Mouse (Mus musculus) kidney, adult 9 months (tissue): ENCODE results near the gene Crb3.

ENCODE experiments used
- DNase-seq: peaks from one replicate; pipeline ENCODE4 v3.0.0; 2022

The Crb3 gene

GRCm38 (mm10) chr17:57063031-57063430 lies 4.1 kb downstream of the Crb3 start:
- peak; percentile 30 for DNase-seq

DNA sequence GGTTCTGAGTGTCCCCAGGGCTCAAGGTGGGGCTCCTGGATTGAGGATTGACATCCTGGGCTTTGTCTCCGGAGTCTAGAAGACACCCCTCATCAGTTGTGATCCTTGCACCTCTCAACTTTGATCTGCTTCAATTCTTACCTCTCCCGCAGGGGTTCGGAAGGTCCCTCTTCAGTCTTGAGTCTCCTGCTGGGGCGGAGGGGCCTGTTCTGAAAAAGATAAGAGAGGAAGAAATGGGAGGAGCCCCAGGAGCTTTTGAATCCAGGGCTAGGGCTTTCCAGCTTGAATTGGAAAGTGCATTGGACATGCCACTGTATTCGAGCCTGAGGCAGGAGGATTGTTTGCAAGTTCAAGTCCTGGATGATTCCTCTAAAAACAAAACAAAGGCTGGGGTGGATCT lies 8.0 kb downstream of the Crb3 start:
- no peak for DNase-seq

DNA sequence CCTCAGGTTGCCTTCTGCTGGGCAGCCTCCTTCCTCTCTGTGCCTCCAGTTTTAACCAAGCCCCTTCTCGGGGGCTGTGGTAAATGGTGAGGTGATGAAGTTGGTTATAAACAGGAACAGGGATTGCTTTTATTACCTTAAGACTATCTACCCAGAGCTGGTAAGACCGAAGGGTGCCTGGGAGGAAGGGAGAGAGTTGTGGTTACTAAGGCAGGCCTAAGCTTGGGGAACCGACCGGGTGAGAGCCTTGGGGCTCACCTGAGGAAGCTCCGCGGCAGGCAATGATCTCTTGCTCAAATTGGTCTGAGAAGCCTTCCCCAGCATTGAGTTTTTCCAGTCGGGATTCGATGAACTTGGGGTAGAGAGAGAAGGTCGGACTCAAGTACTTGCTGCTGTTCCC lies 11.4 kb downstream of the Crb3 start:
- no peak for DNase-seq

- DNase-seq, result peak; percentile 55
These were observed 11.8 kb downstream of the Crb3 start for GRCm38 (mm10) chr17:57070699-57071098.

DNA sequence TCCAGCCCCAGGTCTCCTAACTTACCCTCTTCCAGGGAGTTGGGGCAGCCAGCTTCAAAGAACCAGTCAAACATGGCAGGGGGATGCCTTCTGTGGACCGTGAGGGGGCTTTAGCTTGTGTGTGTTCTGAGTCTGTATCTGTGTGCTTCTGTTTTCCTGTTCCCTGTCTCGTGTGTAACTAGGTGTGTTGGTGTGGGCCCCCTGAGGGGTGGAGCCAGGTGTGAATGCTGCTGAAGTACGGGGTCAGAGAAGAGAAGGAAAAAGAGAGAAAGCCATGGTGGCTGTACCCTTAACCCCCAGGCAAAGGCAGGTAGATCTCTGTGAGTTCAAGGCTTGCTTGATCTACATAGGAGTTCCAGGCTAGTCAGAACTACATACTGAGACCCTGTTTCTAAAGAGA lies 18.0 kb downstream of the Crb3 start:
- DNase-seq, result no peak

GRCm38 (mm10) chr17:57078336-57078735 lies 19.4 kb downstream of the Crb3 start, which contains the start of gene Dennd1c:
Gene Dennd1c, minus strand, starts transcription at chr17:57078514.
- DNase-seq, result no peak

GRCm38 (mm10) chr17:57079919-57080318 lies 21.0 kb downstream of the Crb3 start:
- DNase-seq, result no peak

DNA sequence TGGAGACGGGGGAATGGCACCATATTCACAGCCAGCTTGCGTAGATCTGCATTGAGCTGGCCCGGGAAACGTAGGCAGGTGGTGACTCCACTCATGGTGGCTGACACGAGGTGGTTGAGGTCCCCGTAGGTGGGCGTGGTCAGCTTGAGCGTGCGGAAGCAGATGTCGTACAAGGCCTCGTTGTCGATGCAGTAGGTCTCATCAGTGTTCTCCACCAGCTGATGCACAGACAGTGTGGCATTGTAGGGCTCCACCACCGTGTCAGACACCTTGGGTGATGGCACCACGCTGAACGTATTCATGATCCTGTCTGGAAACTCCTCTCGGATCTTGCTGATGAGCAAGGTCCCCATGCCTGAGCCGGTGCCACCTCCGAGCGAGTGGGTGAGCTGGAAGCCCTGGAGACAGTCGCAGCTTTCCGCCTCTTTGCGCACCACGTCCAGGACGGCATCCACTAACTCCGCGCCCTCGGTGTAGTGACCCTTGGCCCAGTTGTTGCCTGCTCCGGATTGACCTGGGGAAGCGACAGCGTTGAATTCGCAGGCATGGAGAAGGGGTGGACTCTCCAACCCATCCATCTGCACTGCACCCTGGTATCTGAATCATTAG lies 22.4 kb downstream of the Crb3 start:
- no peak for DNase-seq

DNA sequence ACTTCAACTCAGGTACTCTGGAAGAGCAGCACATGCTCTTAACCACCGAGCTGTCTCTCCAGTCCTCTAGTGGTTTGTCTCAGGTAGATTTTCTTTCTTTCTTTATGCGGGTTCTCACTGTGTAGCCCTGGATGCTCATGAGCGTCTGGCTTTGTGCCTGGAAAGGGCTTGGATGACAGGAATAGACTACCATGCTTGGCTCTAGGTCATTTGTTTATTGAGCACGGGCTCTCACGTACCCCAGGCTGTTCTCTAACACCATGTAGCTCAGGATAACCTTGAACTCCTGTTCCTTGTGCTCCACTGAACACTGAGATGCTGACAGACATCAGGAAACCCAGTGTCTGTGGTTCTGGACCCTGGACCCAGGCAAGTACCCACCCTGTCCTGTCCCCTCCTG lies 23.6 kb downstream of the Crb3 start:
- no peak for DNase-seq

GRCm38 (mm10) chr17:57085970-57086757 lies 27.3 kb downstream of the Crb3 start:
- DNase-seq, result no peak

DNA sequence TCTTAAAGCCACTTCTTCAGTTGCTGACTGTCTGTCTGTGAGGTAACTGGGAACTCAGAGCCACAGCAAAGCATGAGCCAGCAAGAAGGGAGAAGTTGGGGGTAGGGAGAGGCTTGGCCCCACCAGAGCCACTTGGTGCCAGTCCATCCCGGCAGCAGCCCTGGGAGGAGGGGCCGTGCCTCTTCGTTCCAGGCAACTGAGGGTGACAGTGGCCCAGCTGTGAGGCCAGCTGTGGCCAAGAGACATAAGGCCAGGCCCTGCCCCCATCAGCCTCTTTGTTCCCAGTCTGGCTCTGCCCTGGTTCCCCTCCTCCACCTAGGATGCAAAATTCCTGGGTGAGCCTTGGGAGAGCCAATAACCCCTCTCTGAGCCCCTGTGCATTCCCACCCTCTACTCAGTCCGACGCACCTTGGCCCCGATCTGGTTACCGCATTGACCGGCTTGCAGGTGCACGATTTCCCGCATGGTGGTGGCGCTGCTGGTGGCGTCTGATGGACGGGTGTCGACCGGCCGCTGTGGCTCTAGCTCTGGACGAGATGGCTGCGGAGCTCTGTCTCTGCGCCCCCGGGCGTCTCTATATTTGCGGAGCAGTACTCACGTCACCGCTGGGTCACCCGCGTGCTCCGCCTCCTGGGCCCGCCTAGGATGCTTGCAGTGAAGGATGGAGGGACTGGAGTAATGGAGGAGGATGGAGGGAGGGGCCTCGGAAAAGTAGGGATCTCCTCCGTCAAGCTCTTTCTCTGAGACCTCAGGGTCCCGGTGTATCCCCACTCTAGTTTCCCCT lies 28.3 kb downstream of the Crb3 start, which contains the start of gene Tubb4a:
Tubb4a (minus strand) TSS at position 734 of the 784 bp plus-strand sequence.
- DNase-seq, result no peak

DNA sequence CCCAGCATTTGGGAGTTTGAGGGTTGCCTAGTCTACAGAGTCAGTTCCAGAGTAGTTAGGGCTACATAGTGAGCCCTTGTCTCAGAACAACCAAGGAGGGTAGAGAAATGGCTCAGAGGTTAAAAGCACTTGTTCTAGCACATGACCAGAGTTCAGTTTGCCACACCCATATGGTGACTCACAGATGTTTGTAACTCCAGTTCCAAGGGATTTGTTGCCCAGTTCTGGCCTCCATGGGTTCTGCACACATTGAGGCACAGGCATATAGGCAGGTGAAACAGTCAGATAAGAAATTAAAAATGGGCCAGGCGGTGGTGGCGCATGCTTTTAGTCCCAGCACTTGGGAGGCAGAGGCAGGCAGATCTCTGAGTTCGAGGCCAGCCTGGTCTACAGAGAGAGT lies 35.3 kb downstream of the Crb3 start:
- DNase-seq, result no peak

DNA sequence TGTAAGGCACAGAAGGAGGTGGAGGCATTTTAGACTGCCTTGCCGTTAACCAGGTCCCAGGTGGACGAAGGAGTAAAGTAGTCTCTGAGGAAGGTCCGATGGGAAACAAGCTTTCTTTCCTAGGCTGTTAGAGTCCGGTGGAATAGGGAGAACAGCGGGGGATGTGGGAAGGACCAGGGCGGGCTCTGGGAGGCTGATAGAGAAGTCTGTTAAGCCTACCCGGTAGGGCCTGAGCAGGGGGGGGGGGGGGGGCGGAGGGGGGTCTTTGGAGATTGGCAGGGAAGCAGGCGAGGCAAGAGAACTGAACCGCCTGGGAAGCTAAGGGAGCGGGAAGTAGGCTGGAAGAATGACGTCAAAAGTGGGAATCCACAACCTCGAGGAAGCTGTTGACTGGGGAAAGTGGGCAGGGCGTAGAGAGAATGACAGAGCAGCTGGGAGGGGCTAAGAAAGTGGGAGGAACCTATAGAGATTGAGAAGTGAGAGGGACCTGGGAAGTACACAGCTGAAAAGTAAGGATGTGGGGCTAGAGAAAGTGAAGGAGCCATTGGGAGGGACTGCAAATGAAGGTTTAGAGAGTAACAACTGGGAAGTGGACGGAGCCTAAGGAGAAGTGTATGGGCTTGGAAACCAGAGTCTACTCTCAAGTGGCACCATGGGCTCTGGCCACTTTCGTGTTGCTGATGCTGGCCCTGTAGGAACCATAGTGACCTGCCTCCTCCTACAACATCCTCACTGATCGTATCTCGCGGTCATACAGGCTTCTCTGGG lies 37.1 kb downstream of the Crb3 start:
- DNase-seq, result peak; percentile 61

DNA sequence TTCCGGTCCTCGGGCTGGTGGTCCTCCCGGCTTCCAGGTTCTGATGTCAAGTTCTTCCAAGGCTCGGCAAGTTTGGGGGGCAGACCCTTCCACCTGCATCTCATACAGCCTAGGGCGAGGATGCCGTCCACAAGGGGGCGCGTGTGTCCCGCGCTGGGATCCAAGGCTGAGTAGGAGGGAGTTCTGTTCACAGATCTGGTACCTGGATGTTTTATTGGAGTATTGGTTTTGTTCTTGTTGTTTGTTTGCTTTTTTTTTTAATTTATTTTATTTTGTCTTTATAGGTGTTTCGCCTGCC lies 37.7 kb downstream of the Crb3 start:
- peak; percentile 83 for DNase-seq

- DNase-seq, result no peak
These were observed 39.4 kb downstream of the Crb3 start for GRCm38 (mm10) chr17:57098321-57098720.

DNA sequence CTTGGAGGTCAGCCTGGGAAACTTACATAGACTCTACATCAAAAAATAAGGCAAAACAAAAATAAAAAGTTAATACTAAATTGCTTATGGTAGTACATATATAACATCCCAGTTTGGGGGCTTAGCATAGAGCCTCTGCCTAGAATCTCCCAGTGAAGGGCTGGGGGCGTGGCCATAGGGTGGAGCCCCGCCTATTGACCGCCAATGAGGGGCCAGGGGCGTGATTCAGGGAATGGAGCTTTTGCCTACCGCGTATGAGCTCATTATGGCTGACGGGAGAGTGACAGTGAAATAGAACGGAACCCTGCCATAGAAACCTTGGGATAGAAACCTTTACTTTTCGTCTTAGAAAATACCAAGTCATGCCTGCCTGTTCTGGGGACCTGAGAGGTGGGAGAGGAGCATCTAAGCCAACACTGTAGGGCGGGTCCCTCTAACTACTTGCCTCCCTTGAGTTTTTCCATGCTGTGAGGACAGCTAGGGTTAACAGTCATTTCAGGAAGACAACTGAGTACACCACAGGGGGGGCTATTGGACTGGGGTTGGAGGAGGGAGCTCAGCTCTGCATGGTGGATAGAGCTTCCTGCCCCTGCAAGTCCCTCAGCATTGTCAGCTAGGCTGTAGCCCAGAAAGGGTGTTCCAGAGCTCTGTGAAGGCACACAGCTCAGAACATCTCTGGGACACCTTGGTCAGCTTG lies 40.9 kb downstream of the Crb3 start:
- no peak for DNase-seq

- DNase-seq, result no peak
These were observed 43.4 kb downstream of the Crb3 start for GRCm38 (mm10) chr17:57102276-57102675.

- DNase-seq, result no peak
These were observed 45.6 kb downstream of the Crb3 start for GRCm38 (mm10) chr17:57104496-57104895.

DNA sequence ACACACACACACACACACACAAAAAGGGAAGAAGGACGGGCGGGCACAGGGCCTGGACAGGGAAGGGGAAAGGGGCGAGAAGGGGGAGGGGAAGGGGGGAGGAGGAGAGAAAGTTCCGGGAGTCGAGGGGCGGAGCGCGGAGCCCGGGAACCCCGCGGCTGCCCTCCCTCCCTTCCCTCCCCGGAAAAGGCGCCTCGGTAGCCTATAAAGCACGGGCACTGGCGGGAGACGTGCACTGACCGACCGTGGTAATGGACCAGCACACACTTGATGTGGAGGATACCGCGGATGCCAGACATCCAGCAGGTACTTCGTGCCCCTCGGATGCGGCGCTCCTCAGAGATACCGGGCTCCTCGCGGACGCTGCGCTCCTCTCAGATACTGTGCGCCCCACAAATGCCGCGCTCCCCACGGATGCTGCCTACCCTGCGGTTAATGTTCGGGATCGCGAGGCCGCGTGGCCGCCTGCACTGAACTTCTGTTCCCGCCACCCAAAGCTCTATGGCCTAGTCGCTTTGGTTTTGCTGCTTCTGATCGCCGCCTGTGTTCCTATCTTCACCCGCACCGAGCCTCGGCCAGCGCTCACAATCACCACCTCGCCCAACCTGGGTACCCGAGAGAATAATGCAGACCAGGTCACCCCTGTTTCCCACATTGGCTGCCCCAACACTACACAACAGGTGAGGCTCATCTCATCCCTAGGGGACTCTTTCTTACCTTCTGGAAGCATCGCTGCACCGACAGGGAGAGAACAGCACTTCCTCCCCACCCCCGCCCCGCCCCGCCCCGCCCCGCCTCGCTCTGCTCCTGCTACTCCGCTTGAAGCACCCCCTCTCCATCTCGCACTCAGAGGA lies 46.5 kb downstream of the Crb3 start, which contains the start of gene Tnfsf9:
Tnfsf9 (plus strand) TSS at position 145 of the 854 bp plus-strand sequence.
- no peak for DNase-seq

DNA sequence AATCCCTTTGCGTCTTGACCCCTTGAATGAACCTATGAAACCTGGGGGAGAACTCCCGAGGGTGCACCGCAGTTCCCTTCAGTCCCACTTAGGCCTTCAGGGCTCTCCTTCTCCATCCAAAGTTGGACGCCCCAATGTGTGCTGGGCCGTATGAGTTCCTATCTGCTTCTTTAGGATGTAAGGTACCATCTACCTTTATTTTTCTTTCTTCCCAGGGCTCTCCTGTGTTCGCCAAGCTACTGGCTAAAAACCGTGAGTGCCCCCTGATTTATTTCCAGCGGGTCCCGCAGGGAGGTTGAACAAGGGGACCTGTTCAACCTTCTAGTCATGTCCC lies 47.1 kb downstream of the Crb3 start:
- DNase-seq, result no peak

DNA sequence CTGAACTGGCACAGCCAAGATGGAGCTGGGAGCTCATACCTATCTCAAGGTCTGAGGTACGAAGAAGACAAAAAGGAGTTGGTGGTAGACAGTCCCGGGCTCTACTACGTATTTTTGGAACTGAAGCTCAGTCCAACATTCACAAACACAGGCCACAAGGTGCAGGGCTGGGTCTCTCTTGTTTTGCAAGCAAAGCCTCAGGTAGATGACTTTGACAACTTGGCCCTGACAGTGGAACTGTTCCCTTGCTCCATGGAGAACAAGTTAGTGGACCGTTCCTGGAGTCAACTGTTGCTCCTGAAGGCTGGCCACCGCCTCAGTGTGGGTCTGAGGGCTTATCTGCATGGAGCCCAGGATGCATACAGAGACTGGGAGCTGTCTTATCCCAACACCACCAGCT lies 48.2 kb downstream of the Crb3 start:
- DNase-seq, result no peak
